Mouse (Mus musculus): ENCODE data around the gene Flna. TPM values are rescaled to one million over a fixed set of nuclear protein-coding genes. Genes with fewer than 3 reads are reported as not detected.

Flna gene
- polyA plus RNA-seq, 1 experiment: 49.6 TPM

DNA sequence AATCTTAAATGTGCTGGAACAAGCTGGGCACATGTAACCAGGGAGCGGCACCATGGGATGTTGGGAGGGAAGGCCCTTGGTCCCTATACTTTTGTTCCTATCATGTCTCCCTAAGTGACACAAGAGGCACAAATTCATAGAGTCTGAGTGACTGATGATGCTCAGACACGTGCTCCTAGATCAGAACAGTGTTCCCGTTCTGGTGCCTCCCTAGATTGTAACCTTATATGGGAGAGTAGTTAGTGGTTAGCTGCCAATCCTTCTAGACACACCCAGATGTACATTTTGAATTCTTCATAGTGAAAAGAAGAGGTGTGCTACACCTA is 20.1 kb upstream of the Flna start:
- TF ChIP-seq POLR2A (IDR thresholded peaks at IDR 0.05; ENCODE audit: control insufficient read depth, low read depth, low read length) (no peak), CTCF (IDR thresholded peaks at IDR 0.05; ENCODE audit: control insufficient read depth, insufficient read depth, insufficient replicate concordance, low read depth, low read length) (no peak)
- no peaks in the 10 kb centered on the region for H3K36me3 ChIP-seq (ENCODE audit: control insufficient read depth, insufficient read depth, low read length)
- peak overlapping the region; percentile 69 for H3K27ac ChIP-seq (ENCODE audit: control insufficient read depth, insufficient read depth, low read depth, low read length)
- H3K4me1 ChIP-seq (ENCODE audit: control insufficient read depth, insufficient read depth, low read length): 0 out of 2 replicates have a peak, but pooled peaks cover 2% of the 10 kb centered on the region
- peak overlapping the region; percentile 67 for H3K4me3 ChIP-seq (ENCODE audit: control insufficient read depth, low read depth, low read length)
- no peaks in the 10 kb centered on the region for H3K27me3 ChIP-seq (ENCODE audit: control insufficient read depth, insufficient read depth, low read length)

DNA sequence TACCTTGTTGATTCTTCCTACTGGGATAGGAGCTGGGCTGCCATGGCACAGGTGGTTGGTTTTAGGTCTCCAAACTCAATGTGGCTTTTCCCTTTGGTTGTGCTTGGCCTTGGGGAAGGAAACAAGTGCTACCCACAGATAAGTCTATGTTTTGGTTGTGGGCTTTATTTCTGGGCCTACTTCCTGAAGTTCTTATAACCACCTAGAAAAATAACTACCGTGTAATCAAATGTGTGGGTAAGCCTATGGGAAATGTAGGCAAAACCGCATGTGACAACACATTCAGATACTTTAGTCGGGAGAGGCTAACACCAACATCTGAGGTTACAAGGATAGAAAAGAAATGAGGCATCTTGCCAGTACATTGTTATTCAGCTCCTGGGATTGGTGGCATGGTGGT is 8.1 kb upstream of the Flna start:
- Histone ChIP-seq H3K27ac (ENCODE audit: control insufficient read depth, insufficient read depth, low read depth, low read length) (no peak overlapping the region), H3K27me3 (ENCODE audit: control insufficient read depth, insufficient read depth, low read length) (no peaks in the 10 kb centered on the region), H3K36me3 (ENCODE audit: control insufficient read depth, insufficient read depth, low read length) (no peaks in the 10 kb centered on the region), H3K4me3 (ENCODE audit: control insufficient read depth, low read depth, low read length) (no peak overlapping the region), H3K4me1 (ENCODE audit: control insufficient read depth, insufficient read depth, low read length) (peaks cover 2% of the 10 kb centered on the region; the same call in 1 of the 2 replicates)
- TF ChIP-seq POLR2A (IDR thresholded peaks at IDR 0.05; ENCODE audit: control insufficient read depth, low read depth, low read length): no peak
- TF ChIP-seq CTCF (IDR thresholded peaks at IDR 0.05; ENCODE audit: control insufficient read depth, insufficient read depth, insufficient replicate concordance, low read depth, low read length): no peak

DNA sequence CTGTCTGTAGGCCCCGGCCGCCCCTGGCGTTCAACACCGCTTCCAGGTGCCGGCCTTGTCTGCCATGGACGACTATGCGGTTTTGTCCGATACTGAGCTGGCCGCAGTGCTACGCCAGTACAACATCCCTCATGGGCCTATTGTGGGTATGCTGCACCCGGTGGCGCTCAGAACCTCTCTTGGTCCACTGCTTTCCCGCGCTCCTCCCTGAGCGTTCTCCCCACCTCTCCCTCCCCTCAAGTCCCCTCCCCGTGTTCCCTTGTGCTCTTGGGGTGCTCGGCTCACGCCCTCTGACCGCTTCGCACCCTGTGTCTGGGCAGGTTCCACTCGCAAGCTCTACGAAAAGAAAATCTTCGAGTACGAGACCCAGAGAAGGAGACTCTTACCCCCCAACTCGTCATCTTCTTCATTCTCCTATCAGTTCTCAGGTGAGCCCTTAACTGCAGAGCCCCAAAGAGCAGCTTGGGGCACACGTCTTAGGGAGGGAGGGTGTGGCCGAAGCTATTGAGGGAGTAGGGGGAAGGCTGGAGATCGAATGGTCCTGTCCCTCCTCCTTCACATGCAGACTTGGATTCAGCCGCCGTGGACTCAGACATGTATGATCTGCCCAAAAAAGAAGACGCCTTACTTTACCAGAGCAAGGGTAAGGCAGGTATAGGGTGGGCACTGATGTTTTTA is 5.4 kb upstream of the Flna start:
- peaks cover 2% of the 10 kb centered on the region; the same call in 1 of the 2 replicates for H3K4me1 ChIP-seq (ENCODE audit: control insufficient read depth, insufficient read depth, low read length)
- no peak for TF ChIP-seq CTCF (IDR thresholded peaks at IDR 0.05; ENCODE audit: control insufficient read depth, insufficient read depth, insufficient replicate concordance, low read depth, low read length)
- TF ChIP-seq POLR2A (IDR thresholded peaks at IDR 0.05; ENCODE audit: control insufficient read depth, low read depth, low read length): no peak; the same call in 1 of the 2 replicates

DNA sequence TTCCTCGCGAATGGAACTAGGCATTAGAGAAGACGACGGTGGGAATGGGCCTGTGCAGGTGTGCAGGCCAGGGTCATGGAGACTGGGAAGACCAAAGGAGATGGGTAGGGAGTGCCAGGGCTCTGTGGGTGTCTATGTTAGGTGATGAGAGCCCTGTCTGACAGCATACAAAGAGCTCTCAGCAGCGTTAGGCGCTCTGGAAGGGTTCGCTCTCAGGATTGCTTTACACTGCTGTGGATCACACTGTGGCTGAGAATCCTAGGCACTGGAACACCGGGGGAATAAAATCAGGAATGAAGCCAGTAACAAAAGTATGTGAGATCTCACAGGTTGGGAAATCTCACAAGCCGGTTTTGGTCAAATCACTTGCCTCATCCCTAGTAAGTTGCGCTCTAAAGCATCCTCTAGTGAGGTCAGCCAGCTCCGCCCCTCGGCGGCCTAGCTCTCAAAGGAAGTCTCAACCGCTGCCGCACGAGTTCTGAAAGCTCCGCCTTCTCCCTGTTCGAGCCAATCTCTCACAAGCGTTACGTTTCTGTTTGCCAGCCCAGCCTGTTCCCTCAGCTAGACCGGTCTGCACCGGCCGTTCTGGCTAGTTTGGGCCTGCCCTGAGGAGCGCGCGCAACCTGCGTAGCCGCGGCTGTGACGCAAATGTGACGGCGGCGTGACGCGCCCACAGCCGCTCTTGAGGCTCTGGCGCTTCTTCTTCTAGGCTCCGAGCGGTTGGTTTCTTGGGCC is 4.7 kb upstream of the Flna start, which contains the start of gene Emd:
TSS of gene Emd (plus strand) at position 535 of the 735 bp plus-strand sequence.
- peaks cover 2% of the 10 kb centered on the region; the same call in 1 of the 2 replicates for H3K4me1 ChIP-seq (ENCODE audit: control insufficient read depth, insufficient read depth, low read length)
- TF ChIP-seq CTCF (IDR thresholded peaks at IDR 0.05; ENCODE audit: control insufficient read depth, insufficient read depth, insufficient replicate concordance, low read depth, low read length): no peak
- TF ChIP-seq POLR2A (IDR thresholded peaks at IDR 0.05; ENCODE audit: control insufficient read depth, low read depth, low read length): peak; percentile 73
- peak within 1 kb of the TSS; percentile 95 for H3K4me3 ChIP-seq (ENCODE audit: control insufficient read depth, low read depth, low read length)
- H3K27me3 ChIP-seq (ENCODE audit: control insufficient read depth, insufficient read depth, low read length): no peaks in the 10 kb centered on the region
- H3K36me3 ChIP-seq (ENCODE audit: control insufficient read depth, insufficient read depth, low read length): no peaks in the 10 kb centered on the region
- H3K27ac ChIP-seq (ENCODE audit: control insufficient read depth, insufficient read depth, low read depth, low read length): peak within 1 kb of the TSS; percentile 95

More for the DNA sequence above, 5.4 kb upstream of the Flna start:
- peak overlapping the region; percentile 95 for H3K4me3 ChIP-seq (ENCODE audit: control insufficient read depth, low read depth, low read length)
- no peaks in the 10 kb centered on the region for H3K27me3 ChIP-seq (ENCODE audit: control insufficient read depth, insufficient read depth, low read length)
- peak overlapping the region; percentile 95 for H3K27ac ChIP-seq (ENCODE audit: control insufficient read depth, insufficient read depth, low read depth, low read length)
- no peaks in the 10 kb centered on the region for H3K36me3 ChIP-seq (ENCODE audit: control insufficient read depth, insufficient read depth, low read length)

DNA sequence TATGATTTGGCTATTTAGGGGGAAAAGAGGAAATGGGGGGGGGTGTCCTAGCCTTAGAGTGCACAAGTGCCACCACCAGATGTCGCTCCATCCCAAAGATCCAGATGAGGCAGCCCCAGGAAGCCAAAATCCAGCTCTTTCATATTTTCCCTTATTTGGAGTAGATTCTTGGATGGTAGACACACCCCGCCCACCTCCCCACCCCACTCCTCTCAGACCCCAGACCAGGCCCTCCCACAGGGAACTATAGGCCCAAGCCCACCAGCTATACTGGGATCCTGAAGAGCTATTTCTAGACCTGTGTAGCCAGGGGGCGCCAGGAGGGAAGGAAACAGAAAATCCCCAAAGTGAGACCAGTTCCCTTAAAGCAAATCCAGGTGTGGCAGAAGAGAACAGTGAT is 969 bp downstream of the Flna start:
- TF ChIP-seq POLR2A (IDR thresholded peaks at IDR 0.05; ENCODE audit: control insufficient read depth, low read depth, low read length) (no peak), CTCF (IDR thresholded peaks at IDR 0.05; ENCODE audit: control insufficient read depth, insufficient read depth, insufficient replicate concordance, low read depth, low read length) (no peak)
- Histone ChIP-seq H3K27ac (ENCODE audit: control insufficient read depth, insufficient read depth, low read depth, low read length) (peak overlapping the region; percentile 18; the same call in 1 of the 2 replicates), H3K27me3 (ENCODE audit: control insufficient read depth, insufficient read depth, low read length) (no peaks in the 10 kb centered on the region), H3K36me3 (ENCODE audit: control insufficient read depth, insufficient read depth, low read length) (no peaks in the 10 kb centered on the region), H3K4me1 (ENCODE audit: control insufficient read depth, insufficient read depth, low read length) (peaks cover 4% of the 10 kb centered on the region), H3K4me3 (ENCODE audit: control insufficient read depth, low read depth, low read length) (peak overlapping the region; percentile 78)

DNA sequence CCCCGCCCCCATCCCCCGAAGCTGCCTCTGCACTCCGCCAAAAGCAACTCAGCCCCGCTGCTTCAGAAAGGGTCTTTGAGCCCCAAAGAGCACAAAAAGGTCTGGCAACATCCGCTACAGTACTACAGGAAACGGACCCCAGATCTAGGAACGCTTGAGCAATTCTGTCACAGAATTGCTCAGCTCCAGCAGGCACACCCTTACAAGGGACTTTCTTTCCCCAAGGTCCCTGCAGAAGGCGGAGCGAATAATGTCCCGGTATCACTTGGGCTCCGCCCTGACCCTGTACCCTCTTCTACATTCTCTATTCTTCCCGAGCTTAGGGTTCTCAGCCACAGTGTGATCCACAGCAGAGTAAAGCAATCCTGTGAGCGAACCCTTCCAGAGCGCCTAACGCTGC is 2.9 kb downstream of the Flna start:
- Histone ChIP-seq H3K27ac (ENCODE audit: control insufficient read depth, insufficient read depth, low read depth, low read length) (peak overlapping the region; percentile 62; the same call in 1 of the 2 replicates), H3K36me3 (ENCODE audit: control insufficient read depth, insufficient read depth, low read length) (no peaks in the 10 kb centered on the region), H3K4me3 (ENCODE audit: control insufficient read depth, low read depth, low read length) (peak overlapping the region; percentile 75), H3K4me1 (ENCODE audit: control insufficient read depth, insufficient read depth, low read length) (peaks cover 4% of the 10 kb centered on the region), H3K27me3 (ENCODE audit: control insufficient read depth, insufficient read depth, low read length) (no peaks in the 10 kb centered on the region)
- TF ChIP-seq CTCF (IDR thresholded peaks at IDR 0.05; ENCODE audit: control insufficient read depth, insufficient read depth, insufficient replicate concordance, low read depth, low read length): no peak
- no peak for TF ChIP-seq POLR2A (IDR thresholded peaks at IDR 0.05; ENCODE audit: control insufficient read depth, low read depth, low read length)

DNA sequence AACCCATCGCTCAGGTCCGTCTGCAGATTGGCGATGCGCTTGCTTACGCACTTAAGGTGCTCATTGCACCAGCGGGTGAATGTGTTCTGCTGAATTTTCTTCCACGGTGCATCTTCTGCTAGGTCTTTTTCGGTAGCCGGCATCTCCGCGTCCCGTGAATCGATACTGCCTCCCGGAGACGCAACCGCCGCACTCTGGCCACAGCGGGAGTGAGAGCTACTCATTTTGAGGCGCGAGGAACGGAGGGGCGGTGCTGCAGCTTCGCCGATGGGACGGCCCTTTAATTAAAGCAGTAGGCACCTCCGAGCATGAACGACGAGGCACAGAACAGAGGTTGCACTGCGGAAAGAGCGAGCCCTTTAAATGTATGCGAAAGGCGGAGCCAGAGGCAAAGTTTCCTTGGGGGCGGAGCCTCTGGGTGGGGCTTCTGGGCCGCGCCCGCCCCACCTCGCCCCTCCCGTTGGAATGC is 3.4 kb downstream of the Flna start:
- TF ChIP-seq POLR2A (IDR thresholded peaks at IDR 0.05; ENCODE audit: control insufficient read depth, low read depth, low read length): peak; percentile 49; the same call in 1 of the 2 replicates
- TF ChIP-seq CTCF (IDR thresholded peaks at IDR 0.05; ENCODE audit: control insufficient read depth, insufficient read depth, insufficient replicate concordance, low read depth, low read length): no peak
- peak overlapping the region; percentile 84 for H3K4me3 ChIP-seq (ENCODE audit: control insufficient read depth, low read depth, low read length)
- H3K27me3 ChIP-seq (ENCODE audit: control insufficient read depth, insufficient read depth, low read length): no peaks in the 10 kb centered on the region
- H3K36me3 ChIP-seq (ENCODE audit: control insufficient read depth, insufficient read depth, low read length): no peaks in the 10 kb centered on the region
- H3K27ac ChIP-seq (ENCODE audit: control insufficient read depth, insufficient read depth, low read depth, low read length): peak overlapping the region; percentile 75
- peaks cover 4% of the 10 kb centered on the region for H3K4me1 ChIP-seq (ENCODE audit: control insufficient read depth, insufficient read depth, low read length)
